Mouse (Mus musculus) layer of hippocampus, adult 18-20 months (tissue): ENCODE measurements around the gene Pafah1b1. TPM values are rescaled to one million over a fixed set of nuclear protein-coding genes. Genes with fewer than 3 reads are reported as not detected.

Experiments
- DNase-seq, 2 experiments: peaks; one replicate each; pipeline ENCODE4 v3.0.0; 2022; ENCODE audit warnings: low spot score in 2 of 2
- total RNA-seq, 2 experiments: library from RNA; stranded (reverse); gene quantifications; 2 replicates each; pipeline ENCODE4 v1.2.3; 2021

Pafah1b1 gene
- total RNA-seq, 2 experiments from 2014 or later: 378 to 398 TPM

DNA sequence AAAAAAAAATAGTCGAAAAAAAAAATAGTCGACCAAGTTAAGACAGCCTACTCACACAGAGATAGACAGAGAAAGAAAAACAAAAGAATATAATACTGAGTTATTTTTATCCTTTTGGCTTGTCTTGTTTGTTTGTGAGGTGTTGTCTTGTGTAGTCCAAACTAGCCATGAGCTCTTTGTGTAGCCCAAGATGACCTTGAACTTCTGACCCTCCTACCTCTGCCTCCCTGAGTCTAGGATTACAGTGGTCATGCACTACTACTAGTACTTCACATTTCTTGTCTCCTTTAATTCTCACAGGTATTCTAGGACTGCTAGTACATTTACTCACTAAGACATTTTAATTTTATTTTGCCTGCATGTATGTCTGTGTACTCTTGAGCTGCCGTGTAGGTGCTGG is 97.0 kb downstream of the Pafah1b1 start:
- DNase-seq: no peak

DNA sequence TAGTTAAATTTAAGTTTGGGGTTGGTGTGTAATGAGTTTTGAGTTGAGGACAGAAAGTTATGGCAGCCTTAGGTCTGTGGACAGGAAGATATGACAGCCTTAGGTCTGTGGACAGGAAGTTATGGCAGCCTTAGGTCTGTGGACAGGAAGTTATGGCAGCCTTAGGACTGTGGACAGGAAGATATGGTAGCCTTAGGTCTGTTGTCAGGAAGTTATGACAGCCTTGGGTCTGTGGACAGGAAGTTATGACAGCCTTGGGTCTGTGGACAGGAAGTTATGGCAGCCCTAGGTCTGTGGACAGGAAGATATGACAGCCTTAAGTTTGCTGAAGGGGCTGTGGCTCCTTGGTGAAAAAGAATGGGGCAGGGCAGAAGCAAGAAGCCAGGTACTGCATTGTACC is 99.1 kb downstream of the Pafah1b1 start:
- DNase-seq: no peak

Other genes with a start within 250 kb of the Pafah1b1 start
- 100 to 1,000 TPM; 125 to 142 TPM for gene Rap1gap2, start 113.8 kb downstream of the Pafah1b1 start, total RNA-seq
- gene Ccdc92b, start 105.1 kb downstream of the Pafah1b1 start, total RNA-seq: 10 to 100 TPM; 26.5 to 27.8 TPM
- gene Cluh, start 75.2 kb downstream of the Pafah1b1 start, total RNA-seq: 10 to 100 TPM; 73.7 to 73.9 TPM
- 10 to 100 TPM; 31.4 to 32.5 TPM for gene Mettl16, start 46.2 kb upstream of the Pafah1b1 start, total RNA-seq
- gene Mnt, start 106.2 kb upstream of the Pafah1b1 start, total RNA-seq: 10 to 100 TPM; 33.5 to 36.5 TPM
- gene Sgsm2, start 172.4 kb upstream of the Pafah1b1 start, total RNA-seq: 10 to 100 TPM; 93.3 to 97.4 TPM
- 10 to 100 TPM; 30.3 to 33.4 TPM for gene Tsr1, start 173.4 kb upstream of the Pafah1b1 start, total RNA-seq
- 10 to 100 TPM; 35.0 to 36.0 TPM for gene Smg6, start 201.2 kb upstream of the Pafah1b1 start, total RNA-seq
- gene Srr, start 201.3 kb upstream of the Pafah1b1 start, total RNA-seq: 10 to 100 TPM; 87.5 to 94.8 TPM